Mouse (Mus musculus) splenic B cell, adult 2 months (primary cell): ENCODE data around the gene Gtdc1.
"Not testable (repeated sequence)": the region's sequence is repeated elsewhere in the genome, so short reads cannot be mapped to it uniquely, and the experiment has no call there.

Experiments used
- DNase-seq: peaks from one replicate; pipeline ENCODE4 v3.0.0-alpha.2; 2011; ENCODE audit warnings: low read depth, low spot score
- H3K27me3 ChIP-seq: 2 replicates; pipeline ENCODE4 v1.6.1; 2012; ENCODE audit warnings: mild to moderate bottlenecking, low read length, moderate library complexity, mixed read lengths; ENCODE audit not compliant: control insufficient read depth, poor library complexity, insufficient read depth, severe bottlenecking
- H3K36me3 ChIP-seq: 2 replicates; pipeline ENCODE4 v1.6.1; 2012; ENCODE audit warnings: mild to moderate bottlenecking, low read length, moderate library complexity, mixed read lengths; ENCODE audit not compliant: control insufficient read depth, poor library complexity, insufficient read depth, severe bottlenecking

The Gtdc1 gene

DNA sequence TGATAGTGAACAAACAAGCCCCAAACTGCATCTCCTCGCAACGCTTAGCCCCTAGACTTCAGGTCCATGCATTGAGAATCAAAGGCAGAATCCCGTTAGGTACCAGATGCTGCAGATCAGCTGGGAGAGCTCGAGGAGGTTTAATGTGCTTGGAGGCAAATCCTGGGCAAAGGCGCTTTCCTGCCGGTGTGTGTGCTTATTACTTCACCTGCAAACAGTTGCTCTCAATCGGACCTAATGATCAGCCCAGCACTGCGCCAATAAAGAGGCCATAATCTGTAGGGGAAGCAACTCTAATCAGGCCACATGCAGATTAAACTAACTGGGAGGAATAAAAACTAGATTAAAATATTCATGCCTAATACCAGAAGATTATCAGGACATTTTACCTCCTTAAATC, 293.5 kb downstream of the Gtdc1 start:
- no peaks in the 10 kb centered on the region; the same call in 1 of the 2 replicates for H3K36me3 ChIP-seq
- H3K27me3 ChIP-seq: no peaks in the 10 kb centered on the region
- no peak for DNase-seq

DNA sequence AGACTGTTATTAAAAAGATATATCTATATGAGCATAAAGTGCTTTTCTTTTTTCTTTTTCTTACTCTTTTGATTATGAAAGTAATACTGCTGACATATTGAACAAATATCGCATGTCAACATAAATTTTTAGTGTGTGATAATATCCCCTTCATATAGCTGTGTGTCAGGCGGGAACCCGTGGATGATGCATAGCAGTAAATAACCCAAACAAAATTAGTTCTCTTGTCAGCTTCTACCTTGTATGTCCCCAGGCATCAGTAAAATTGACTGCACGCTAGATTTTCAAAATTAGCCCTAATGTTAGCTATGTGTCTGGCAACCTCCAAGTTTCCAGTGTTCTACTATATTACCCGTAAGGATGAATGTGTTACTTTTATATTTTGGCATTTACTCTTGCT, 294.4 kb downstream of the Gtdc1 start:
- Histone ChIP-seq H3K36me3 (no peaks in the 10 kb centered on the region; the same call in 1 of the 2 replicates), H3K27me3 (no peaks in the 10 kb centered on the region)
- DNase-seq: no peak

DNA sequence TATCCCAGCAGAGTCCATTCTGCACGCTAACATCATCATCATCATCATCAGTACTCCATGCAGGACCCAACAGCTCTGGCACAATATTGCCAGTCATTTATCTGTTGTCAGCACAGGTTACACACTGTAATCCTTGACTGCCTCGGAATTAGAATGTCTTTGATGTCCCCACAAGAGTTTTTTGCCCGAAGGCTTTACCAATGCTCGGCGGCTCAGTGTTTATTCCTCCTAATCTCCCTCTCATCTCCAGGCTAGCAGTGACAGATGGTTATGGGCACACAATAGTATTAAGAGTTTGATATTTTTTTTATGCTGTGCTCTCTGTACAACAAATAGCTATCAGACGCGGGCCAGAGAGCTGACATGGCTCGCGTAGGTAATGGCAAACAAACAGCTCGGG, 294.9 kb downstream of the Gtdc1 start:
- Histone ChIP-seq H3K36me3 (no peaks in the 10 kb centered on the region; the same call in 1 of the 2 replicates), H3K27me3 (no peaks in the 10 kb centered on the region)
- no peak for DNase-seq

DNA sequence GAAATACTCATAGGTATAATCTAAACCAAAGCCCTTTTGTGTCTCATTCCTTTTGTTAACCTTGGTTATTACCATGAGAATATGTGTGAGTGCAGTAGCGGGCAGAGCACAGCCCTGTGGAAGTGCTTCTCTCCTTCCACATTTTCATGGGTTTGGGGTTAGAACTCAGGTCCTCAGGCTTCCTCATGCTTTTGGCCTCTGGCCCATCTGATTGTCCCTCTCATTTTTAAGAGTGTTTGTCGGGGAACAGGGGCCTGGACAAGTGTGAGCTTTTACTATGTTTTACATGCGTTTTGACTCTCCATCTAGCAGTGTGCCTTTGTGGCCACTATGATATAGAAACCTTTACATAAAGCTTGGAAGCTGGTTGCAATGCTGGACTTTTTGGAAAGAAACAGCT, 296.4 kb downstream of the Gtdc1 start:
- no peaks in the 10 kb centered on the region for H3K27me3 ChIP-seq
- no peak for DNase-seq
- no peaks in the 10 kb centered on the region; the same call in 1 of the 2 replicates for H3K36me3 ChIP-seq

DNA sequence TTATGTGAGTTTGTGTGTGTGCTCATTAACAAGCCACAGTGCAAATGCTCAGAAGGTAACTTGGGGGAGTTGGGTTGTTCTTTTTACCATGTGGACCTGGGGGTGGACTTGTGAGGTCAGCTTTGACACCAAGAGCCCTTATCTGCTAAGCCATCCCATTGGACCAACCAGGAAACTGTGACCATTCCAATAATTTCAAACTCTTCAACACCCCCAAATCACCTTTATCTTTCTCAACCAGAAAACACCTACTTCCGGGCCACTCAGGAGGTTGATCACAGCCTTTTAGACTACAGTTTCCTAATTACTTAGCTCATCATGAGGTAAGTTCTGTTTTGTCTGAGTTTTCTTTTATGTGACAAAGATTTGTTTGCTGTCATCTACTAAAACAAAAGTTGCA, 298.7 kb downstream of the Gtdc1 start:
- no peaks in the 10 kb centered on the region; the same call in 1 of the 2 replicates for H3K27me3 ChIP-seq
- no peak for DNase-seq
- H3K36me3 ChIP-seq: no peaks in the 10 kb centered on the region; the same call in 1 of the 2 replicates

DNA sequence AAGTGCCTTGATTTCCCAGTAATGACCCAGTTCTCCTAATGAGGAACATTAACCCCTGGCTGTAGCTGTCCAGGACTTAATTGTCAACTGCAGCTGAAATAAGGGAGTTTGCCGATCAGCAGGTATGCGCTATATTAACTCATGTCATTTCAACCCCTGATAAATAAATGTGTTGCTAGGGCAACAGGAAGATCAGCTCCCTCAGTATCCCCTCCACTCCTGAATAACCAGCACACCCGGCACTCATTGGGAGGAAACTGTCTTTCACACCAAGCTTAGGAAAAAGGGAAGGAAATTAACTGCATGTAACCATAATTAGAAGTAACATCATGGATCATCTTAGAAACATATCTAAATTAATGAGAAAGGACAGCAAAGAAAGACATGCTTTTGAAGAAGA, 302.3 kb downstream of the Gtdc1 start:
- Histone ChIP-seq H3K27me3 (no peaks in the 10 kb centered on the region; the same call in 1 of the 2 replicates), H3K36me3 (no peaks in the 10 kb centered on the region)
- no peak for DNase-seq

DNA sequence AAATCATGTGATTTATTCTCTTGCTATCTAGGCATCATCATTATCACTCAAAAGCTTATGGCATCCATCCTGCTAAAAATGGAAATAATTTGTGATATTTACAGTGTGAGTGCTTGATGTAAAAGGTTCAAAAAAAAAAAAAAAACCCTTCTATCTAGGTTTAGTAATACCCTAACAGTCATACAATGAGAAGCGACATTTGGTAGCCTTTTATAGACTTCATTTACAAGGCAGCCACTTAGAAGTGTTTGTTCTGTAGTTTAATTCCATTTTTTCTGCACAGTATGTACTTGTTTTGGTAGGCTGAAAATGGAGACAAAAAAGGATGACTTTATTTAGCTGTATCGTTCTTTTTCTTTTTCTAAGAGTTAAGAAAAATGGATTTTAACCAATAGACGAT, 305.0 kb downstream of the Gtdc1 start:
- Histone ChIP-seq H3K27me3 (no peaks in the 10 kb centered on the region; the same call in 1 of the 2 replicates), H3K36me3 (no peaks in the 10 kb centered on the region)
- no peak for DNase-seq

DNA sequence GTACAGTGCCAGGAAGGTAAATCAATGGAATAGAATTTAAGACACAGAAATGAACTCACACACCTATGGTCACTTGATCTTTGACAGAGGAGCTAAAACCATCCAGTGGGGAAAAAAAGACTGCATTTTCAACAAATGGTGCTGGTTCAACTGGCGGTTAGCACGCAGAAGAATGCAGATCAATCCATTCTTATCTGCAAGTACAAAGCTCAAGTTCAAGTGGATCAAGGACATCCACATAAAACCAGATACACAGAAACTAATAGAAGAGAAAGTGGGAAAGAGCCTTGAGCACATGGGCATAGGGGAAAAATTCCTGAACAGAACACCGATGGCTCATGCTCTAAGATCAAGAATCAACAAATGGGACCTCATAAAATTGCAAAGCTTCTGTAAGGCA, 327.8 kb downstream of the Gtdc1 start:
- not testable (repeated sequence) for H3K27me3 ChIP-seq, H3K36me3 ChIP-seq, DNase-seq

DNA sequence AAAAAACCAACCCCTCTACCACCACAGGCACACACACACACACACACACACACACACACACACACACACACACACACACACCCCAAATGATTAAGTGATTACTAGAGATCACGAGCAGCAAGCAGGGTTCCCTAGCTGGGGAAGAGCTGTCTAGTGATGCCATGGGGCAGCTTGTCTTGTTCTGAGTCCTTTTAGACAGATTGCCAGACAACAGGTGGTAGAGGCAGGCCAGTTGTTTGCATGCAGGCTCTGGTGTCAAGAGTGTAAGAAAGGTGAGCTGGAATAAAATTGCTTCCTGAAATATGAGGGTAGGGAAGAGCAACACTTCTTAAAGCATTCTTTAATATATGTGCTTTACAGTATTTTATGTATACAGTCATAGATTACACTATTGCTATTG, 333.2 kb downstream of the Gtdc1 start:
- Histone ChIP-seq H3K36me3 (no peaks in the 10 kb centered on the region), H3K27me3 (no peaks in the 10 kb centered on the region)
- DNase-seq: no peak

DNA sequence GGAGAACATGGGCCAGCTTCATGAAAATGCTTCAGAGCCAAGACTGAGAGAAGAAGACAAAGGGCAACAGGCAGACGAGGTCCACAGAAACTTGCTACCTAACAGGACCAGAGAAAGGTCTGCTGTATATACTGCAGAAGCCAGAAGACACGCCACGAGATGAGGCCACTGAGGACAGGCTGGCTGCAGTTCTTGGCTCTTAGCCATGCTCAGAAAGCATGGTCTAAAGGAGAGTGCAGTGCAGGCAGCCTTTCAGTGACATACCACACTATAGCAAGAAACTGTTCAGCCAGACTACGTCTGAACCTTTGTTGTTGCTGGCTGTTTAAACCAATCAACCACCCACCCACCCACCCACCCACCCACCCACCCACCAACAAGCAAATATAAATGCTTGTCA, 336.6 kb downstream of the Gtdc1 start:
- no peaks in the 10 kb centered on the region for H3K36me3 ChIP-seq
- no peak for DNase-seq
- H3K27me3 ChIP-seq: no peaks in the 10 kb centered on the region

DNA sequence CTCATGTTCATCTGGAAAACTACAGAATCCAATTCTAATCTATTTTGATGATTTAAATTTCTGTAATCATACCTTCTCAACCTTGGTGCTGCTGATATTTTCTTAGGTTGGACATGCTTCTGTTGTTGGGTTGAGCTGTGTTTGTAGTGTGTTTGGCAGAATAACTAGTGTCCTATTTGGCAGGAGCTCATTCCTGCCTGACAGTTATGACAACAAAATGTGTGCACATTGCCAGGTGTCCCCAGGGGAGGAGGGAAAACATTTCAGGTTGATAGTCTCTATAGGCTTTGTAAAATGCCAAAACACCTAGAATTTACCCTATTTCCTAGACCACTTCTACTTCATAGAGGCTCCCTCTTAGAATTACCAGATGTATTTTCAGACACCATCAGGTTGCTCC, 343.4 kb downstream of the Gtdc1 start:
- Histone ChIP-seq H3K27me3 (no peaks in the 10 kb centered on the region), H3K36me3 (no peaks in the 10 kb centered on the region)
- DNase-seq: no peak

DNA sequence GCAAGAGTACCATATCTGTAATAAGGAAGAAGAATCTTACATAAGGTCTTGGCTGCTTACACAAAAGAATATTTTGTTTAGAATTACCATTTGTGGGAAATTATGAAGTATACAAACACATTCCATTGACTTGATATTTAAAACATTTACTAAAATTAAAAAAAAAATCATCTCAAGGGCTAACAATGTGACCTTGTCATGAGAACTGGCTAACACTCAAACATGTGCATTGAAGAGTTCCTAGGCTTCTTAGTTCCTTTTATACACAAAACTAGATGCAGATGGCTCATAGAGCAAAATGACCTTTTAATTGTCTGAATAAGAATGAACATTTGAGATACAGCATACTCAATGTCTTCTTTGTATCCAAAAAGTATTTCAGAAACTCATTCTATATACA, 344.0 kb downstream of the Gtdc1 start:
- no peaks in the 10 kb centered on the region for H3K36me3 ChIP-seq
- H3K27me3 ChIP-seq: no peaks in the 10 kb centered on the region
- no peak for DNase-seq

DNA sequence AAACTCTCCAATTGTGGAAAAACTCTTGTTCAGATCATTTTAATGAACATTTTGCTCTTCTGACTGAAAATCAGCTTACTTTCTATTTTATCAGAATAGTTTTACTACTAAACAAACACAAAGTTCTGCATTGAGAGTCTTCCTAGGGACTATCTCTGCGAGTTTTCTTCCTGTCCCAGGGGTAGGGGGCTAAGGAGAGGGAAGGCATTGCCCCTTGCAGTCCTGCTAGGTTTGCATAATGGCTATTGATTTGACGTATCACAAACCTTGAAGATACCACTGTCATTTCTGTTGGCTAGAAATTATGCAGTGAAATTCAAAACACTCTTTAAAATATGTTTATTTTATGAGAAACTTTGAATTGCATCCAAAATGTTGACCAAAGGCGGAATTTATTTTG, 355.6 kb downstream of the Gtdc1 start:
- H3K27me3 ChIP-seq: no peaks in the 10 kb centered on the region
- H3K36me3 ChIP-seq: no peaks in the 10 kb centered on the region
- no peak for DNase-seq

DNA sequence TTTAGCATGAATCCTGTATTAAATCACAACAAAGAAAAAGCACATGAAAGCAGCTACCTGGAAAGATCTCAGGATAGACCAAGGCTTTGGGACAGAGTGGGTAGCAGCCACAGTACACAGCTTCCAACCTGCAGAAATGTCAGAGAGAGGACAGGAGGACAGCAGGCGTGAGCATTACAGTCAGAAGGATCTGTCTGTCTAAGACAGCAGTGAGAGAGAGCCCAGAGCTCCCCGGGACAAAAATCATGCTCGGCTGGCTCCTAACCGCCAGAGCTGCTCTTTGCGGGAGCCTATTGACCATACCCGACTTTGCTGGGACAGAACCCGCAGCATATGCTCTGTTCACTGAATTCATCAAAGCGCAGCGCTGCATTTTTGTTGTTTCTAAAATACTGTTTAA, 356.3 kb downstream of the Gtdc1 start:
- H3K36me3 ChIP-seq: no peaks in the 10 kb centered on the region
- no peak for DNase-seq
- no peaks in the 10 kb centered on the region for H3K27me3 ChIP-seq

DNA sequence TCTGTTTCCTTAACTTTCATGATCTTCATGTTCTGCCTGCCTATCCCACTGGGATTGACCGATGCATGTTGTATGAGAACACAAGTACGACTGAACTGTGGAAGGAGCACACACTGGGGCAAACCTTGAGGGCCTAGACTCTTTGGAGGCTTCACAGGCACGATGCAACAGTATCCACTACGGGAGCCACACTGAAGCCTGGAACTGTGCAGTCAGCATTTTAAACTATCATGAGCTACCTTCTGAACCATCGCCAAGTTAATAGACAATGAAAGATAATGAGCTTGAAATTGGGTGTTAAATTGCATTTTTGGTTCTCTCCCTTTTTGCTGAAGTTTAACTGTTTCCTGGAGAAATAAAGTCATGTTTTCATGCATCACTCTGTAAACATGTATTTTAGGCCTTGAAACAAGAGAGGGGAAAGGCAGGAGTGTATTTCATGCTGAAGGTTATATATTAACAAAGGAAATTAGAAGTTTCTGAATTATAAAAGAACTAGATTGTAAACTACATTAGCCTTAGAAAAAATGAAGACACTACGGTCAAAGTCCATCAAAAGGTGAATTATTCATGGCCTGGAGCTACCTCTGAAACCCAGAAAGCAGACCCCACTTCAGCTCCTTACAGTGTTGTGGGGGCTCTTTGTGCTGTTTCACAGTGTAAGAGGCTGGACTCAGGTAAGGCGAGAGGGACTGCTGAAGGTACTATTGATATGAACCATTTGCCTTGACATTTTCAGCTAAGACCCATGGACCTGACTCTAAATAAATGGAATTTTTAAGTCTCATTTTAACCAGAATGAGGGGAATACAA, 358.1 kb downstream of the Gtdc1 start:
- no peak for DNase-seq
- Histone ChIP-seq H3K27me3 (no peaks in the 10 kb centered on the region), H3K36me3 (no peaks in the 10 kb centered on the region)
